Mouse (Mus musculus) ES-Bruce4 (cell line): ENCODE results near the gene Ankar.

Experiments
- CTCF ChIP-seq: IDR thresholded peaks from one replicate; pipeline ENCODE4 v1.8.1; 2011; ENCODE audit warnings: low read depth, low read length
- EP300 ChIP-seq: IDR thresholded peaks from 2 replicates; pipeline ENCODE4 v1.6.1; 2011; ENCODE audit warnings: low read depth, low read length; ENCODE audit not compliant: insufficient read depth

DNA sequence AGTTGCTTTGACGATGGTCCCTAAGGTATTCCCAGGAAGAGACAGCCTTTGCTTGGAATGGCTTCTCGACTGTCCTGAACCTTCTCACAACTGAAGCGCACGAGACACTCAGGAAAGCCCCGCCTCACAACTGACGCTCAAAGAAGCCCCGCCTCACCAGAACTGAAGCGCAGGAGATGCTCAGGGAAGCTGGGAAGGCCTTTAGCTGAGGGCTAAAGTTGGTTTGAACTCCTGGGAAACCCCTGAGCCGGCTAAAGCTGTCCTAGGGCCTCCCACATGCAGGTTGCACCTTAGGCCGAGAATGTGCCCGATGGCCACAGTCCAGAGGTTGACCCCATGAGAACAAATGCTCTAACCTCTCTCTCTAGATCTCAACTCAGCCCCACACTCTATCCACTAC is at the start of gene Ankar:
- TF ChIP-seq EP300 (no peak), CTCF (no peak)
